Mouse (Mus musculus) heart, embryonic 14.5 days (tissue): ENCODE results near the gene Dgcr2. TPM values are rescaled to one million over a fixed set of nuclear protein-coding genes. Genes with fewer than 3 reads are reported as not detected.

Source experiments
- ATAC-seq: fragments of 200-750 bp; cut with Nextera tagmentation; 2 replicates; pipeline ENCODE4 v1.8.0; 2017; ENCODE audit warnings: low read depth, moderate TSS enrichment; ENCODE audit not compliant: insufficient number of reproducible peaks, insufficient read depth, low FRiP score
- H3K27ac ChIP-seq, 2 experiments: fragments of 200-500 bp in 1 of 2; fragments of 300-500 bp in 1 of 2; sonication (generic) in 1 of 2; replicated peaks in 1 of 2; 2 replicates each; pipeline ENCODE4 v1.5.1; 2012 to 2014; ENCODE audit warnings: low read depth in 2 of 2, low read length in 2 of 2, control low read depth in 1 of 2, mild to moderate bottlenecking in 1 of 2, mixed read lengths in 1 of 2; ENCODE audit not compliant: control insufficient read depth in 1 of 2, insufficient read depth in 1 of 2
- H3K27me3 ChIP-seq: fragments of 300-500 bp; sonication (generic); 2 replicates; pipeline ENCODE4 v1.6.1; 2014; ENCODE audit warnings: mild to moderate bottlenecking, low read length, control low read depth; ENCODE audit not compliant: control insufficient read depth, insufficient read depth
- H3K36me3 ChIP-seq: fragments of 300-500 bp; sonication (generic); 2 replicates; pipeline ENCODE4 v1.6.1; 2014; ENCODE audit warnings: mild to moderate bottlenecking, control low read depth, low read length, mixed read lengths; ENCODE audit not compliant: control insufficient read depth, insufficient read depth
- H3K4me1 ChIP-seq, 2 experiments: fragments of 200-500 bp in 1 of 2; fragments of 300-500 bp in 1 of 2; sonication (generic) in 1 of 2; 2 replicates each; pipeline ENCODE4 v1.6.1; 2012 to 2014; ENCODE audit warnings: low read length in 2 of 2, control low read depth in 1 of 2, mixed read lengths in 1 of 2; ENCODE audit not compliant: control insufficient read depth in 2 of 2, insufficient read depth in 2 of 2
- H3K4me2 ChIP-seq: fragments of 300-500 bp; sonication (generic); 2 replicates; pipeline ENCODE4 v1.6.1; 2014; ENCODE audit warnings: mild to moderate bottlenecking, low read length
- H3K4me3 ChIP-seq, 2 experiments: fragments of 200-500 bp in 1 of 2; fragments of 300-500 bp in 1 of 2; sonication (generic) in 1 of 2; 2 replicates each; pipeline ENCODE4 v1.5.1; 2012 to 2014; ENCODE audit warnings: low read length in 2 of 2, mild to moderate bottlenecking in 2 of 2, control low read depth in 1 of 2, low read depth in 1 of 2, moderate library complexity in 1 of 2; ENCODE audit not compliant: control insufficient read depth in 1 of 2, insufficient read depth in 1 of 2
- H3K9ac ChIP-seq: fragments of 300-500 bp; sonication (generic); 2 replicates; pipeline ENCODE4 v1.6.1; 2014; ENCODE audit warnings: mild to moderate bottlenecking, low read length
- H3K9me3 ChIP-seq: fragments of 300-500 bp; sonication (generic); 2 replicates; pipeline ENCODE4 v1.6.1; 2016; ENCODE audit warnings: low read length, control low read depth; ENCODE audit not compliant: control insufficient read depth
- WGBS: fragments of 180-500 bp; shearing (Covaris S2); extraction: QIAGEN DNeasy Blood & Tissue Kit; methylation state at CpG from one replicate; pipeline ENCODE4 v1.1.7; 2014; 5-methylcytosine and 5-hydroxymethylcytosine counted together
- polyA plus RNA-seq: library from polyadenylated mRNA; unstranded; fragments of >200 nt; fragmentation: Nextera tagmentation; extraction: Ambion mirVana; gene quantifications from 2 replicates; pipeline ENCODE4 v1.2.1, GENCODE M21; 2014

Gene Dgcr2
- polyA plus RNA-seq, 1 experiment from 2014 or later, result 49.7 TPM

DNA sequence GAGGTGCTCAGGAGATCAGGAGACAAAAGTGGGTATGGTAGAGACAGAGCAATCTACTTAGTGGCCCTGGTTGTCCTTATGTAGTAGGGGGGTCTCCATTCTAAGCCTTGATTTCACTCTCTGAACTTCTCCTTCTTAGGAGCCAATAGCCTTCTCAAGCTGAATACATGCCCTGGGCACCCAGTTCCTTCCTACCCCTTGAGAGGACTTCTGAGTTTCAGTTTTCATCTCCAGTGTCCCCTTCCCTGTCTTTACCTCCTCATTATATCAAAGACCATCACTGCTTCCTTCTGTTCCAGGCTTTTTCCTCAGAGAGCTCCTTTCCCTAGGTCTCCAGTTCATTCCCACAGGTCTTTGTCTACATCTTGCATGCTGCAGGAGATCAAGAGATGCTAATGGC, 101.8 kb downstream of the Dgcr2 start:
- peaks cover 45% of the 10 kb centered on the region for H3K27me3 ChIP-seq
- ATAC-seq, result no peak

DNA sequence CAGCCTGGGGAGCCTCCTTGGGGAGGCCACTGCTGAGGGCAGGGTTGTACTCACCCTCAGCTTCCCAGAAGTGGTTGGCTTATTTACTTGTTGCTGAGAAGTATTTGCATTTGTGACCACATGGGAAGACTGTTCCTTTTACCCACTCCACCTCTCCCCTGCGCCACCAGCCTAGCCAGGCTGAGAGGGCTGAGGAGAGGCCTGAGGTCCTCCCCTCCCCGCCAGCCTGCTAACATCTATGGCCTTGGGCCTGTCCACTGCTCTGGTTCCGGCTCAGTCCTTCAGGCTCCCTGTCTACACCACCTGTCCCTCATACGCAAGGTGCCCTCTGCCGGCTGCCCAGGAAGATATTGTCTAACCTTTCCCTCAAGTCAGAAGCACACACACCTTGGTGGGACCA, 102.7 kb downstream of the Dgcr2 start:
- WGBS, result 72% methylated on average over 5 of the region's 5 CpGs
- no peak overlapping the region for H3K4me3 ChIP-seq
- H3K27ac ChIP-seq, result no peak overlapping the region
- H3K9me3 ChIP-seq, result no peaks in the 10 kb centered on the region
- H3K4me1 ChIP-seq, result peaks cover 0 to 14% of the 10 kb centered on the region in 2 experiments; a peak in 1 of 4 replicates
- ATAC-seq, result no peak
- H3K4me2 ChIP-seq, result no peak overlapping the region
- H3K36me3 ChIP-seq, result peaks cover 21% of the 10 kb centered on the region
- H3K27me3 ChIP-seq, result peaks cover 36% of the 10 kb centered on the region
- H3K9ac ChIP-seq, result no peak overlapping the region

More for the DNA sequence above, 101.8 kb downstream of the Dgcr2 start:
- Histone ChIP-seq H3K27ac (no peak overlapping the region; a peak in 1 of 4 replicates), H3K4me3 (peak overlapping the region; percentile 65 to 66; a peak in 3 of 4 replicates), H3K9ac (no peak overlapping the region; the same call in 1 of the 2 replicates), H3K36me3 (peaks cover 12% of the 10 kb centered on the region), H3K4me1 (peaks cover 0 to 15% of the 10 kb centered on the region in 2 experiments; a peak in 2 of 4 replicates), H3K4me2 (peak overlapping the region; percentile 85), H3K9me3 (no peaks in the 10 kb centered on the region)

DNA sequence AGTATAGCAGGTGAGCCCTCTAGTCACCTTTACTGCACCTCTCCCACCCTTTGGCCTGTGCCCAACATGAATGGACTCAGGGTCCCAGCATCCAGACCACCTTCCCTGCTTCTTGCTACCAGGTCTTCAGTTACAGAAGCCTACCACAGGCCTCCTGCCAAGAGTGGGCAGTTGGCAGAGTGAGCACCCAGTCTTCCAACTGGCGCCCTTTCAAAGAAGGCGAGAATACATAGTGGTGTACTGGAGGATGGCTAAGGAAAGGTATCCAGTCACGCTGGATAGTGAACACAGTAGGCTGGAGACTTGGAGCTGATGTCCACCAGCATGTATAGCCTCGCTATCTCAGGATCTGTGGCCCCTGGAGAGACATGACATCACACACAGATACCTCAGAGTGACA, 104.3 kb downstream of the Dgcr2 start:
- Histone ChIP-seq H3K9me3 (no peaks in the 10 kb centered on the region), H3K27me3 (peaks cover 26% of the 10 kb centered on the region), H3K36me3 (peaks cover 35% of the 10 kb centered on the region), H3K4me3 (no peak overlapping the region), H3K4me1 (peaks cover 0 to 14% of the 10 kb centered on the region in 2 experiments; a peak in 1 of 4 replicates), H3K9ac (no peak overlapping the region), H3K4me2 (no peak overlapping the region), H3K27ac (no peak overlapping the region)
- ATAC-seq, result no peak
- WGBS, result 87% methylated on average over 4 of the region's 4 CpGs

DNA sequence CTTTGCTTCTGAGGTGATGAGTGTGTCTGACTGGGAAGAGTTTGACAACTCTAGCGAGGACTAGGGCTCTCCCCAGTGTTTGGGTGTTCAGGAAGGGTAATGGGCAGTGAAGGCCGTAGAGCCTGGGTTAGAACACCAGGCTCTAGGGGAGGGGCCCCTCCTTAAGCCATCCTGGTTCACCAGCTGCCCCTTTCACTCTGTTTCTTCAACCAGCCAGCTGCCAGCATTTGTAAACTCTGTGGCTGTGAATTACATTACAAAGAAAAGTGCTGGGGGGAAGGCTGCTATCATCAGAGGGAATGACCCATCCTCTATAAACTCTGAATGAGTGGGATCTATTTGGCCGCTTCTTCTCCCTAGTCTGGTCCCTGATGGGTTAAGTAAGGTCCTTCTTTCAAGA, 105.6 kb downstream of the Dgcr2 start:
- WGBS, result 71% methylated on average over 3 of the region's 3 CpGs
- Histone ChIP-seq H3K27me3 (0 out of 2 replicates have a peak, but pooled peaks cover 13% of the 10 kb centered on the region), H3K36me3 (peaks cover 46% of the 10 kb centered on the region), H3K4me1 (peaks cover 0 to 7% of the 10 kb centered on the region in 2 experiments; a peak in 1 of 4 replicates), H3K9me3 (no peaks in the 10 kb centered on the region), H3K27ac (no peak overlapping the region), H3K4me2 (no peak overlapping the region), H3K4me3 (no peak overlapping the region), H3K9ac (no peak overlapping the region)
- no peak for ATAC-seq

Other genes starting within 250 kb of the Dgcr2 start
- gene Med15, start 165.7 kb downstream of the Dgcr2 start, polyA plus RNA-seq, result 26.8 and 31.6 TPM in 2 replicates
- 42.0 and 43.6 TPM in 2 replicates for gene Klhl22, start 138.9 kb downstream of the Dgcr2 start, polyA plus RNA-seq
- 7.9 and 11.1 TPM in 2 replicates for gene Scarf2, start 101.3 kb downstream of the Dgcr2 start, polyA plus RNA-seq
- not detected in 2 replicates for gene B830017H08Rik, start 65.4 kb downstream of the Dgcr2 start, polyA plus RNA-seq
- gene Car15, start 60.2 kb downstream of the Dgcr2 start, polyA plus RNA-seq, result 1.0 and 1.3 TPM in 2 replicates
- 0.39 TPM in 1 of 2 replicates, not detected in the other for gene Gm20518, start 6.9 kb downstream of the Dgcr2 start, polyA plus RNA-seq
- not detected in 2 replicates for gene Tssk1, start 4.3 kb downstream of the Dgcr2 start, polyA plus RNA-seq
- gene Tssk2, start 75 bp upstream of the Dgcr2 start, polyA plus RNA-seq, result not detected in 2 replicates
- gene Ess2, start 12.8 kb upstream of the Dgcr2 start, polyA plus RNA-seq, result 25.0 and 27.4 TPM in 2 replicates
- not detected in 2 replicates for gene Gsc2, start 16.5 kb upstream of the Dgcr2 start, polyA plus RNA-seq
- 25.4 and 25.5 TPM in 2 replicates for gene Slc25a1, start 29.7 kb upstream of the Dgcr2 start, polyA plus RNA-seq
- not detected in 2 replicates for gene Vpreb2, start 81.9 kb upstream of the Dgcr2 start, polyA plus RNA-seq
- 58.5 and 64.2 TPM in 2 replicates for gene Dgcr6, start 154.3 kb upstream of the Dgcr2 start, polyA plus RNA-seq
- 6.9 and 7.4 TPM in 2 replicates for gene Prodh, start 191.6 kb upstream of the Dgcr2 start, polyA plus RNA-seq
- 0.43 and 1.00 TPM in 2 replicates for gene Rtn4r, start 229.1 kb upstream of the Dgcr2 start, polyA plus RNA-seq